Mouse (Mus musculus) mesoderm, embryonic 11.5 days (tissue): ENCODE results near the gene Cubn.

Experiments
- DNase-seq: peaks from one replicate; pipeline ENCODE4 v3.0.0-alpha.2; 2012; ENCODE audit warnings: low read depth, low spot score

The Cubn gene

DNA sequence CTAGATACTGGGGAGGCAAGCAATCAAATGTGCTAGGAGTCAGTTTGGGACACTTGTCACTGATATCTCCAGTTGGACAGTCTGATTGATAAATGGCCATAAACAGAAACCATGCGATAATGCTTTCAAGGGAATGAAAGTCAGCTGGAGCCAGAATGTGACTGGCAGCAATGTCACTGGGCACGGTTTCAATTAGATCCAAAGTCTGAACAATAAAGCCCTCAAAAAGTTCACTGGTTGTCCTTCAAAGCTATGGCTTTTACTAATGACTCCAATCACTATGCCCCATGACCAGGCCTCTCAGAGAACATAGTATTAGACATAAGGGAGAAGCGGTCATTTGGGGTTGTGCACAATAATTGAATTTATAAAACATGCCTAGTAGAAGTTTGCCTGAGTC, 7.0 kb downstream of the Cubn start:
- DNase-seq, result no peak

DNA sequence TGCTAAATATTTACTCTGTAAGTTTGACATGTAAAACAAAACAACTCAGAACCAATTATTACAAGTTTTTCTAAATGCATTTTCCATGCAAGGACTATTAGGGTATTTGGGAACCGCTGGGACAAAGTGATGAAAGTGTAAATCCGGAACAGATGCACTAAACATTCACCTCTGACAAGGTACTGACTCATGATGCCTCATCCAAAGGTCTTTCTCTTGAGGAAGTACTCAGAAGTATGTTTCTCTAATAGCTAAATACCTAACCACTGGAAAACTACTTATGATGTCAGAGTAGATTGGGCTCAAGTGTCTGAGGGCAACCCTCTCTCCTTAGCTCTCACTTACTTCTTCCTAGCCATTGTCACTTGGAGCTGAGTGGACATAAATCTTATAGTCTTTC, 10.9 kb downstream of the Cubn start:
- no peak for DNase-seq

DNA sequence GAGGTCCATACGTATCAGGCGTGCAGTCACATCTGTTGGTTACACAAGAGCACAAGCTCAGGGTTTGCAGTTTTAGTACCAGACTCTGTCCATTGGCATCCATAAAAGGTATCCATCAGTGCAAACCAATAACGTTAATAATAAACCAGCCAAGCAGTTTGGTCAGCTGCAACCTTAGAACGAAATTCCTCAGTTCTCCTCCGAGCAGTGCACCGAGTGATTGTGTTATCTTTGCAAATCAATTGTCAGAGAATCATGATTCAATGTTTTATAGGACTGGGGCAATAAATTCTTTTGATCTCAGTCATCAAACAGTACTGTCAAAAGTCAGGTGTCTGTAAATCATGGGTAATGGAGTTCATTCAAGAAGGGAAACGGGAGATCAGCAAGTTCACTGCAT, 12.4 kb downstream of the Cubn start:
- DNase-seq, result no peak

DNA sequence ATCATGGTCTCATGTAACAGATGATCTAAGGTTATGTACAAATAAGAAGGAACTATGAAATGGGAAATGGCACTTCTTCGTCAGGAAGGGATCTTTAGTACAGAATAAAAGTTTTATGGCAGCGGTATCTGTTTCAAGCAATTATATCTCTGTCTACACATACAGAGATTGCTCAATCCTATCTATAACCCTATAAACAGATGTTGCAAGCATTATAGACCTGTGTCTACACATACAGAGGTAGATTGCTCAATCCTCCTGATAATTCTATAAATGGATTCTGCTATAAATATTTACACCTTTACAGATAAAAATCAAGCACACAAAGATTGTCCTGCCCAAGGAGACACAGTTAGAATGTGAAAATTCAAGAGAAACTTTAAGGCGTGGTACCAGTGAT, 21.5 kb downstream of the Cubn start:
- DNase-seq, result no peak

DNA sequence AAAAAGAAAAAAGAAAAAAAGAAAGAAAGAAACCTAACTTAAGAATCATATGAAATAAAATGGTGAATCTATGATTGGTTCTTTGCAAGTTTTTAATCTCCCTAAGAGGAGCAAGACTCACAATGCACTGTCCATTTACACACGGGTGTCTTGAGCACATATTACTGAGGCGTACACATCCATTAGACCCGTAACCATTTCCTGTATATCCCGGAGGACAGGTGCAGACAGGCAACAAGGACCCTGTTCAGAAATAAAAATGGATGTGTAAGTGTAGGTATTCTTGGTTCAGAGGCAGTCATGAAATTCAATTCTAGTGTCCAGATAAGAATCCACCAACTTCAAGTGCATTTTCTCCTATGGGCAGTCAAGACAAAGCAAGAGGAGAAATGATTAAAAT, 22.0 kb downstream of the Cubn start:
- DNase-seq, result no peak

DNA sequence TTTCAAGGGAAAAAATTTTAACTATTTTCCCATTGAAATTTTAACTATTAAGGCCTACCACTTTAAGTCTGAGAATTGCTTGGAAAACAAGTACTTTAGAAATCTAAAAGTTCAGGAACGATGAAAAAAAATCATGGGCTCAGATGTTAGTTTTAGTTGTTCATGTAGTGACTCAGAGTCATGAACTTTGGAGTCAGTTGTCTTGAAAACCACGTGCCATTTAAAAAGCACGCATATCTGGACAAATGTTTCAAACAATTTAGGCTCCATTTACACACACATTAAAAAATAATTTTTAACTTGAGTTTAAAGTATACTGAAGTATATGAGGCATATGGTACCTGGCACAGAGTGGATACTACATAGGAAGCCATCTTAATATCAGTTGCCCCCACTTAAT, 24.9 kb downstream of the Cubn start:
- no peak for DNase-seq

DNA sequence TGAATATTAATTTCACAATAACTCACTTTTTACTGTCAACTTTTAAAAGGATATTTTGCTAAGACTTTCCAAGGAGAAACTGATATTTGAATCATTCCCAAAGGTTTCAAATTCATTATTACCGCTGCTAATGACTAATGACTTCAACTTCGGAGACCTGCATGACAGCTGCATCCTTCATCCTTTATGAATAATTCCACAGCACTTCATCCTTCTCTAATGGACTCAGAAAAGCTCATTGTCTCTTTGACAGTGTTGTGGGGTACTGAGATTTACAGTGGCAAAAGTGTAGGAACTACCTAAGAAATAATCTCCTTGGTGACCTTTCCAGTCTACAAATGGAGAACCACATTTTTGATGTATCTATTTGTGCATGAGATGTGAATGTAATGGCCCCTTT, 33.5 kb downstream of the Cubn start:
- DNase-seq, result no peak

DNA sequence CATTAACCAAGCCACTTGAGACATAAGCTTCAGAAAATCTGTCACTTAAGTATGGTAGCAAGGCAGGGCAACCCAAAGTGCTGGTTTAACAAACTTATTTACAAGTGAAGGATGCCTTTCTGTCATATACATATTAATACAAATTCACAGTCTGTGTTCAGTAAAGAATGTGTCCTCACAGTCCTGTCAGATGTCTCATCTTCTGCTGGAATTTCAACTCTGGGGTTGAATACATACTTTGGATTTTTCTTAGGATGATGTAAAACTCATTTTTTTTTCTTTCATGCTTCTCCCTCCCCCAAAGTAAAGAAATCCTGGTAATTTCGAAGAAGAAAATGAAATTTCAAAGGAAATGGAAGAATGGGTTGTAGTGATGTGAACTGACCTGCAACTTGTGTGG, 34.8 kb downstream of the Cubn start:
- no peak for DNase-seq

DNA sequence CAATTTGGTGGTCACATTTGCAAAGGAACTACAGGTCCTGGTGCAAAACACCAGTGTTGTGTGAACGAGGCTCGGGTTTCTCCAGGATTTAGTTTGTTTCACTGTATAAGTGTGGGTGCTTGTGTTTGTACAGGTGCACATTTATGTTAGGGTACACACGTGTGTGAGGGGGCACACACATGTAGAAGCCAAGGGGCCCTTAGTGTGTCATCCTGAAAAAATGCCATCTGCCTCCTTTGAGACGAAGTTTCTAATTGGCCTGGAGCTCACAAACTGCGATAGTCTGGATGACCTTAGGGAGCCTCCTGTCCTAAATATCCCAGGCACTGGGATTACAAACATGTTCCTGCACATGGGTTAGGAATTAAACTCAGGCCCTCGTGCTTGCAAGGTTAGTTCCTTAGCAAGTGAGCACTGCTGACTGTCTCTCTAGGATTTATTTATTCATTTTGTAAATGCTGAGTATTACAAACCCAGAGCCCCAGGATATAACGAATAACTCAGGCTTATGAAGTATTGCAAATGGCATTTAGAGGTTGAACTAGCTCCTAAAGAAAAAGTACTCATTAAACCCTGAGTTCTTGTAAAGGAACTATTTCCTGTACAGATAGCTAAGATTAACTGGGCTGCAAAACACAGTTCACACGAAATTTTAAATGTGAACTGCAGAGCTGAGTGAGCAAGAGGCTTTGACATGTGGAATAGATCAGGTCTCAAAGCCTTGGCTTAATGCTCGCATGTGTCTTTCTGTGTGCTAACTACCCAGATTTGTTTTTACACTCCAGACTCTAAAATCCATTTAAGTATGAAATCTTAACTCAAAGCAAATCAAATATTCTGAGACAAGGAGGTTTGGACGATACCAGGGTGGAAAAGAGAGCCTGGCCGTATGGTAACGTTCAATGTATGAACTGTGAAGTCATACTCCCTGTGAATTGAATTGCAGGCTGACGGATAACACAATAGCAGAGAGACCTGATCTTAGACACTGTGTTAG, 39.8 kb downstream of the Cubn start:
- DNase-seq, result no peak

DNA sequence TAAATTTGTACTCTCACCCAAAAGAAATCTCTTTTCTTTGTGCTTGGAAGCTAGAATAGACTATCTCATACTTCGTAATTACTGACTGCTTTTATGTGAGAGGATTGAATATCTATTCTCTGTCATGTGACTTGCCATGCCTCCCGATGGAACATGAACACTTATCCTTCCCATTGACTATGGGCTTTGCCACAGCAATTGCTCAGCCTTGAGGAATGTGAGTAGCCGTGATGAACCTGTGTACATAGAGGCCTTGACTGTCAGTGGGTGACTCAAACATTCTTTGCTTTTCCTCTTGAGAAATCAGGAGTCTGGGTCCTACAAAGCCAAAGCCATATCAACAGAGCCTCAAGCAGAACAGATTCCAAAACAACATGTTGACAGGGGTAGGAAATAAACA, 40.7 kb downstream of the Cubn start:
- DNase-seq, result peak; percentile 16

DNA sequence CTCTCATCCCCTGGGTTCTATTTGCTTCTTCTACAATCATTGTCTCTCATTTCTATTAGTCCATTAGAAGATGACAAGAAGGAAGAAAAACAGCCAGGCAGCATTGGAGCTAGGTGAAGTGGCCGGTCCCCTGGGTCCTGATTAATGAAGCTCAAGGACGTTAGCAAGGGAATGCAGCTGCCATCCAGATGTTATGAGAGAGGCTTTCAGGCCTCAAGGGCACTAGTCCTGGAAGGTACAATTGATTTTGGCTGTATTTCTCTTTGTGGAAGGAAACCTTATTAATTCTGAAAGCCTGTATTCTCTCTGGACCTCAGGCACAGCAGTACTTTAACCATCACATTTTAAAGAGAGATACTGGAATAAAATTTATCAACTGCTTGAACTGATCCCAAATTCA, 41.1 kb downstream of the Cubn start:
- DNase-seq, result peak; percentile 63

DNA sequence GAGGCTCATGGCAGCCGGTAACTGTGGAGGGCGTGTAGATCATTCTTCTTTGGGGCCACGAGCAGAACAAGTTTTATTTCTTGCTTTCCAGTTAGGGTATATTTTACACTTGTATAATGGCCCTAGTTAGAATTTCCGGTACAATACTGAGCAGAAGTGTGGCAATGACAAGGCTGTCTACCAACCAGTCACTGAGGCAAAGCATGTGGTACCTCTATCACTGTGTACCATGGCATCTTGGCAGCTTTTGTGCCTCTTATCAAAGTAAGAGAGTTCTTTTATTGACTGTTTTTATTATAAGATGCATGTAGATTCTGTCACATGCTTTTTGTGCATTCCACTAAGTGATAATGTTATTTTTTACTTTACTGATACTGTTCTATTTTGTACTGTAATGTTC, 46.5 kb downstream of the Cubn start:
- DNase-seq, result no peak

DNA sequence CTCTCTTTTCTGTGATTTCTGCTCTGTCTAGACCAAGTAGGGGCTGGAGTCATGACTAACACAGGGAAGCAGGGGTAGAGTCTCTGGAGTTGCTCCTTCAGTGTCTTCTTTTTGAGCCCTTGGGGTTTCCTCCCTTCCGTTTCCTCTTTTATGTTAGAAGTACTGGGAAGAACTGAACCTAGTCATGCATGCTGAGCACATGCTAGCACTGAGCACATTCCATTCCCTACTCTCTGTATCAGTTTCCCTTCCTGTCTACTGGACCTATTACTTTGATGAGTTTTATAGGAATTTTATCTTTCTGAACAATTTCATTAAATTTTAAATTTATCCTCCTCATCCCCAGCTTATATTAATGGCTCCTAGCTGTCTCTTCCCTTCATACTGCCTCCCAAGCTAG, 52.6 kb downstream of the Cubn start:
- no peak for DNase-seq

DNA sequence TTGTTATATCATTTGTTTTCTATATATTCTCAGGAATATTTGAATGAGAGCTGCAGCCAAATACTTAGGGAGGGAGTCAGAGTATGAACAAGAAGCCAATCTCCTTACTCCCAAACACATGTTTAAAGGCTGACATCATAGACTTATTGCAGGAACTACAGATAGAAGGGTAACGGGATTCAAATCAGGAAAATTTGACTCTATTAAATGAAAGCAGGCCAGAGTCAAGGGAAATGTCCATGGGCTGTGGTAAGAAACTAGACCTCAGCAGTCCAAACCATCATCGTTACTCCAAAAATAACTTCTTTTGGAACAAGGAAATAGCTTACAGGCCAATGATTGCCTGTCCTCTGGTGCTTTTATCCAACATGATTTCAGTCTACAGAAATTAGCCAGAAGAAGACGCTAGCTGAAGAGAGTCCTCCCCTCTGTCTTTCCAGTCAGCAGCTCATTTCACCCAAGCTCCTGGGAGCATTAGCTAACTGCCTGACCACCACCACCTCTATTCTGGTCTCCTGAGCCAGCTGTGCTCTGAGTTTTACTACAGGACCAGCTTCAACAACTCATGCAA, 53.3 kb downstream of the Cubn start:
- DNase-seq, result no peak

DNA sequence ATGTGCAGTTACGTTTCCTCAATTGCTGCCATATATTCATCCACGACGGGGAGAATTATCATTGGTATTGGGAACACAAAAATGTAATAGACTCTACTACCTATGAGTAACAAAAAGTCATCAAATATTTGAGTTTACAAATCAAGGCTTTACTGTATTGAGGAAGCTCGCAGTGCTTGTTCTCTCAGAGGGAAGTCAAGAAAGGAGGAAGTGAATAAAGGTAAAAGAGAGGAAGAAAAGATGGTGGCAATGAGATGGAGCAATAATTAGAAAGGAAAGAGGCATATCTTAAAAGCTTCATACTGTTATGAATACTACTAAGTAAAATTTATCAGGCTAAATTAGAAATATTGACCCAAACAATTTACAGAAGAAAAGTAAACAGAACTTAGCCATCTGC, 59.6 kb downstream of the Cubn start:
- DNase-seq, result no peak

DNA sequence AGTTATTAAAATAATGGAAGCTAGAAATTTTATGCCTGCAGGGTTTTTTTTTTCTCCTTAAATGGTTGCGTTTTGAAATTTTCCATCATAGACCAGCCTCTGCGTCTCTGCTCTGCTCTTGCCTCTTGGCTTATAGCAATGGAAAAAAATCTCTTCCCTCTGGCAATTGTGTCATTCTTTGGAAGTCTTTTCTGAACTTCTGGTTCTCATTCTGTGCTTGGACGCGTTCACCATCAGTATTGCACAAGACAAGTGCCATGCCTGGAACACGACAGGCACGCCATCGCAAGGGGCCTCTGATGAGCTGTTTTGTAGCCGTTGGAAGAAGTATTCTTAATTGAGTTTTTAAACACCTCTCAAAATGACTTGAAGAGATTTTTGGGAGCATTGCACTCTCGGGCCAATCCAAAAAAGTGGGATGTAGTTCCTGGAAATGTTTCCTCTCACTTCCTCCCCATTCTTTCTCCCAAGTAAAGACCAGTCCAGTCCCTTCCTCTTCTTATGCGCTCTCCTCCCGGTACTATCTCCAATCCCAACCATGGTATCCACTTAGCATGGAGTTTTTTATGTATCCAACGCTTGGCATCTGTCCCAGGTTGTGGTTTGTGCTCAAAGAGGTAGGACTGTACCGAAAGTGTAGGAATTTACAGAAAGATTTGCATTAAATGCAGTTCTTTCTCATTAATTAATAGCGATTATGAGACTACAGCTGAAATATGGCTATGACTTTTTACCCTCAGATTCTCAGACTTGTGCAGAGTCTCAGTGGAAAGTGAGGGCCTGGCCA, 69.4 kb downstream of the Cubn start:
- DNase-seq, result no peak

DNA sequence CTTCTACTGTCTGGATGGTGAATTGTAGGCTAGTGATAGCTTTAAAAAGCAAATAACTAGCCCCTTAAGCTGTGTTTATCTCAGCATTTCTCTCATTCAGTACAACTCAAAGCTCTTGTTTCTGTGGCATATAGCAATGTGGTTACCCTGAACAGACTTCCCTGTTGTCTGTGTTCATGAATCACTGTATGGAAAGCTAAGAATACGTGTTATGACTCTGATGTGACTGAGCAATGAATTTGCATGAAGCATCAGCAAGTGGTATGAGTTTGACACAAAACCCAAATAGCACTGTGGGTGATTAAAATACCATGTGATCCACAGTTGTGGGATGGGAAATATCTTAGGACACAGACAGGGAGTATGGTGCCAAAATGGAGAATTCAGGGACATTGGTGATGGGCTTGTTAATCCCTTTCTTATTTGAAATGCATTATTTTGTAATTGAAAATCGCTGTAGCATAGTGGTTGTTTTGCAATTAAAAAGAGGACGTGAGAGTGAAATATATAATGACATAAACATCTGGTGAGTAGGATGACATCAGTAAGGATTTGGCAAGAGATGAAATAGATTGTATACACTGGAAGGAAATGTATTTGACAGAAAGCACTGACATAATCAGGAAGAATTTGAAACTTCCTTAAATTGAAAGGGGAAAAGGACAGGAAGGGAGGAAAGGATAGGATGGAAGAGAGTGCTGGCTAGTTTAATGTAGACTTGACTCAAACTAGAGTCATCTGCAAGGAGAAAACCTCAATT, 74.7 kb downstream of the Cubn start:
- no peak for DNase-seq

DNA sequence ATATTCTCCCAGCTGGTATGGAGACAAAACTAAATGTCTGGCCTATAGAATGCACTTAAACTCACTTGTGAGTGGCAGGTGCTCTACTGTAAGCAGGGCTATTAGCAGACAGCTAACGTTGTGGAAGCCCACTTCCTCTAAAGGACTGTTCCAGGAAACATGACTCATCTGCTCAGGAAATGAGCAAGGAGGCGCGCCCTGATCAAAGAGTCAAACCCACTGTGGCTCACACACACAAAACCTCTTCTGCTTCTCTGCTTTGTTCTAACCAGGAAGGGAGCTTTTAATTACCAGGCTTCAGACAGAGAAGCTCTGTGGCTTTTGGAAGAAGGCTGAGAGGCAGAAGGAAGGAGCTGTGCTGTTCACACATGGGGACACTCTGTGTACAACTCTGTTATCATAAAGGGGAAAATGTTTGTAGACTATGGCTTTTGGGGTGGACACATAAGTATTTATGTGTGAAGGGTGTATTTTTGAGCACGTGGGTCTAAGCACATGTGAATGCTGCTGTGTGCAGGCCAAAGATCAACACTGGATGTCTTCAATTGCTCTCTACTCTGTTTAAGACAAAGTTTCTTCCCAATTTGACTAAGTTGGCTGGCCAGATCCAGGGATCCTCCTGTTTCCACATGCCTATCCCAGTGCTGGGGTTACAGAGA, 78.0 kb downstream of the Cubn start:
- no peak for DNase-seq

DNA sequence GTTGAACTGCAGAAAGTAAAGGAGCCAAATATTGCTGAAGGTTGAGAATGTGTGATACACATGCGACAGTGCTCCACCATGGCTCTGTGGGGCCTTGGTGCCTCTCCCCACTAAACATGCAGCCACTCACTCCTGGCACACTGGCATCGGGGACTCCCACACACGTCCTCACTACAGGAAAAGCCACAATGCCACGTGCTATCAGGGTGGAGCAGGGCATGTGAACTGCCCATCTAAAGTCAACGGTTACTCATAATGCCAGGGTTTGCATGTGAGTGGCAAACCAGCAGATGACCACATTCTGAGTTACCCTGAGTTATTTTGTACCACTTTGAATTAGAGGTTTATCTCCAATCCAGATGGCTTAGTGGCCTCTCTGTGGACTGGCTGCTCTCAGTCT, 81.0 kb downstream of the Cubn start:
- no peak for DNase-seq

DNA sequence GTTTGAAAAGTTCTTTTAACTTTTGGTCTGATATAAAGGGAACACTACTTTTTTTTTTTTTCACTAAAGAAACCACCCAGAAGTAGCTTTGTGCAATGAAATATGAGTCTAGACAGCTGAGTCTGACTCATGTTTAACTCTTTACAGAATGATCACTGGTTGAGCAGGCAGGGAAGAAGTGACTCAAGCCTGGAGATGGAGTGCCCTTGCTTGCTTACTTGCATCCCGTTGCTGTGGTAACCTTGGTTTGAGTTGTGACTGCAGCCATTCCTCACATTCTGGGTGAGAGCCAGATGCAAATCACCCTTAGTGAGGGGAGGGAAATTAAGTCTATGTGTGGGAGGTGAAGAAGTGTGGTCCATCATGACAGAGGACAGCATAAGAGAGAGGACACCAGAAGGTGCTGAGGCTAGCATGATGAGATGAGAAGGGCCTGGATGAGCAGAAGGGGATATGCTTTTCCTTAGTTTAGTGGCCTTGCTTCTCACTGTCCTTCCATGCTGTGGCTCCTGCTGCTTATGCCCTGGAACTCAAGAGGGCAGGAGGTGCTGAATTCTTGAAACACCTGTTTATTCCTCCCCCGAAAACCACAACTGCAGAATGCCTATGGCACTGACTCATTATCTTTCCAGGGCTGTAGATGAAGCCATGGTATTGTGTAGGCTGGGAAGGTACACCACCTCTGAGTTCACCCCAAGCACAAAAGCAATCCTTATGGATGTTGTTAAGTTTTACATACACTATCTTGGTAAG, 81.7 kb downstream of the Cubn start:
- no peak for DNase-seq

DNA sequence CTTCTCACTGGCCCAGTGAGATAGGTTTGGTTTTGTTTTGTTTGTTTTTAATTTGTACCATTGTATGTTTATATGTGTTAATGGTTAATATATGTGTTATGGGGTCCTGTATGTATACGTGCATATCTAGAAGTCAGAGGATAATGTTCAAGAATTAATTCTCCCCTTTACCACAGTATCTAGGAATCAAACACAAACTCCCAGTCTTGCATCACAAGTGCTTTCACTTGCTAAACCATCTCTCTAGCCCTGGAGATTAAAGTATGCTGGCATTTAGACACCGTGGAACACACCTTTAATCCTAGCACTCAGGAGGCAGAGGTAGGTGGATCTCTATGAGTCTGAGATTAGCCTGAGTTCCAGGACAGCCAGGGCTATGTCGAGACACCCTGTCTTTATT, 83.3 kb downstream of the Cubn start:
- DNase-seq, result no peak
